Comparison of ENCODE assay signal across 10 mouse cellular contexts in genomic region chr3:122247768-122248100, GRCm38 (mm10). TPM values are rescaled to one million over a fixed set of nuclear protein-coding genes. Genes with fewer than 3 reads are reported as not detected.
DNase-seq lines count a peak whose midpoint lies in the region; ATAC-seq and TF ChIP-seq lines count a peak whose summit lies in the region.
"Had no signal": no experiment of that assay in that cellular context is flagged by ENCODE, and none has a peak within 500 bp of the region (broad histone marks: within the 10 kb centered on the region; RNA-seq: fewer than 3 reads in every experiment).

No protein-coding gene starts in this region.

- peaks cover 16% of the 10 kb centered on the region for H3K4me1 ChIP-seq in hindbrain, embryonic 14.5 days (replicated peaks; ENCODE audit: control insufficient read depth, insufficient read depth, low read length)
- peaks cover 2% of the 10 kb centered on the region; the same call in 1 of the 2 replicates for H3K4me1 ChIP-seq in hindbrain, embryonic 11.5 days (replicated peaks; ENCODE audit: control insufficient read depth, insufficient read depth, low read length)
- H3K4me1 ChIP-seq in MEL (ENCODE audit: control insufficient read depth in 1 of 2, insufficient read depth in 2 of 2, low read length in 2 of 2): peaks cover 13 to 30% of the 10 kb centered on the region in 2 experiments
- H3K4me1 ChIP-seq in midbrain, embryonic 15.5 days: peaks cover 23% of the 10 kb centered on the region

- no peak for TF ChIP-seq CTCF in MEL (IDR thresholded peaks at IDR 0.05 in 2 of 3, conservative IDR thresholded peaks at IDR 0.05 in 1 of 3; ENCODE audit: control insufficient read depth in 1 of 3, insufficient read depth in 1 of 3, low read depth in 2 of 3, low read length in 3 of 3, poor library complexity in 1 of 3, severe bottlenecking in 1 of 3)

- no peak for TF ChIP-seq EP300 in MEL (IDR thresholded peaks at IDR 0.05; ENCODE audit: low read depth in 1 of 2, low read length in 2 of 2)

- ATAC-seq in hindbrain, embryonic 14.5 days (ENCODE audit: low FRiP score): no peak
- ATAC-seq in hindbrain, embryonic 11.5 days (ENCODE audit: low FRiP score): no peak
- peak; percentile 57 for ATAC-seq in erythroblast, adult 5-6 weeks (replicated peaks; ENCODE audit: low FRiP score, poor library complexity, severe bottlenecking)
- ATAC-seq in midbrain, embryonic 15.5 days (replicated peaks): no peak
- no peak for ATAC-seq in CD4-positive, CD25-positive, alpha-beta regulatory T cell, adult 4 months

- peak overlapping the region; percentile 68 for H3K4me2 ChIP-seq in hindbrain, embryonic 14.5 days (replicated peaks)
- H3K4me2 ChIP-seq in hindbrain, embryonic 11.5 days (replicated peaks; ENCODE audit: low read depth, low read length): no peak overlapping the region
- H3K4me2 ChIP-seq in midbrain, embryonic 15.5 days: peak overlapping the region; percentile 69

- peak in 1 of 2 experiments; percentile 64; a peak in 2 of 4 replicates for TF ChIP-seq POLR2A in MEL (IDR thresholded peaks at IDR 0.05; ENCODE audit: control insufficient read depth in 1 of 2, insufficient read depth in 1 of 2, low read depth in 1 of 2, low read length in 2 of 2, poor library complexity in 1 of 2)

- H3K9me3 ChIP-seq in hindbrain, embryonic 14.5 days (ENCODE audit: control insufficient read depth, low read length): no peaks in the 10 kb centered on the region
- H3K9me3 ChIP-seq in hindbrain, embryonic 11.5 days (ENCODE audit: control insufficient read depth, low read length): no peaks in the 10 kb centered on the region
- H3K9me3 ChIP-seq in MEL (replicated peaks; ENCODE audit: insufficient read depth, low read length): no peaks in the 10 kb centered on the region
- H3K9me3 ChIP-seq in midbrain, embryonic 15.5 days: no peaks in the 10 kb centered on the region

- no peak overlapping the region for H3K9ac ChIP-seq in hindbrain, embryonic 14.5 days
- H3K9ac ChIP-seq in hindbrain, embryonic 11.5 days (ENCODE audit: low read depth, low read length): no peak overlapping the region
- H3K9ac ChIP-seq in MEL (ENCODE audit: control insufficient read depth, low read depth, low read length, poor library complexity, severe bottlenecking): peak overlapping the region; percentile 89
- H3K9ac ChIP-seq in midbrain, embryonic 15.5 days: no peak overlapping the region; the same call in 1 of the 2 replicates

- DNase-seq in hindbrain, embryonic 14.5 days (ENCODE audit: low spot score): no peak
- no peak for DNase-seq in hindbrain, embryonic 11.5 days (ENCODE audit: low spot score)
- peak; percentile 83 for DNase-seq in MEL (ENCODE audit: low read depth, low spot score)
- DNase-seq in thymus, postnatal 4 days: no peak
- DNase-seq: kidney, postnatal 4 days; lung, postnatal 14 days; thymus, postnatal 25 days had no signal

- no peaks in the 10 kb centered on the region for H3K36me3 ChIP-seq in hindbrain, embryonic 14.5 days (replicated peaks; ENCODE audit: control insufficient read depth, insufficient read depth)
- no peaks in the 10 kb centered on the region for H3K36me3 ChIP-seq in hindbrain, embryonic 11.5 days (ENCODE audit: control insufficient read depth, insufficient read depth, low read length)
- H3K36me3 ChIP-seq in MEL (ENCODE audit: control insufficient read depth in 1 of 2, insufficient read depth in 2 of 2, low read length in 2 of 2): peaks cover 8 to 48% of the 10 kb centered on the region in 2 experiments
- H3K36me3 ChIP-seq in midbrain, embryonic 15.5 days (replicated peaks): no peaks in the 10 kb centered on the region

- no peaks in the 10 kb centered on the region for H3K27me3 ChIP-seq in hindbrain, embryonic 14.5 days (ENCODE audit: control insufficient read depth, insufficient read depth, low read length)
- no peaks in the 10 kb centered on the region for H3K27me3 ChIP-seq in hindbrain, embryonic 11.5 days (ENCODE audit: control insufficient read depth, insufficient read depth, low read length)
- no peaks in the 10 kb centered on the region for H3K27me3 ChIP-seq in MEL (ENCODE audit: control insufficient read depth in 1 of 2, insufficient read depth in 2 of 2, low read length in 2 of 2)
- H3K27me3 ChIP-seq in midbrain, embryonic 15.5 days (replicated peaks): no peaks in the 10 kb centered on the region

- H3K79me2 ChIP-seq in MEL (ENCODE audit: control insufficient read depth, insufficient read depth, low read length, poor library complexity): peaks cover 62% of the 10 kb centered on the region

- WGBS in hindbrain, embryonic 14.5 days: 95% methylated on average over 2 of the region's 2 CpGs
- 96% methylated on average over 2 of the region's 2 CpGs for WGBS in hindbrain, embryonic 11.5 days
- WGBS in midbrain, embryonic 15.5 days: 90% methylated on average over 2 of the region's 2 CpGs

- H3K27ac ChIP-seq in hindbrain, embryonic 14.5 days: no peak overlapping the region
- H3K27ac ChIP-seq in hindbrain, embryonic 11.5 days (ENCODE audit: low read depth, low read length): no peak overlapping the region
- peak overlapping the region; percentile 70 for H3K27ac ChIP-seq in MEL (ENCODE audit: control insufficient read depth, low read depth, low read length)
- H3K27ac ChIP-seq in midbrain, embryonic 15.5 days: no peak overlapping the region

- peak overlapping the region; percentile 98; the same call in 1 of the 2 replicates for H3K4me3 ChIP-seq in hindbrain, embryonic 14.5 days (replicated peaks; ENCODE audit: low read length)
- H3K4me3 ChIP-seq in hindbrain, embryonic 11.5 days (ENCODE audit: low read depth, low read length): no peak overlapping the region
- H3K4me3 ChIP-seq in MEL (ENCODE audit: control insufficient read depth in 1 of 2, insufficient read depth in 1 of 2, low read depth in 2 of 2, low read length in 2 of 2): peak overlapping the region; percentile 79 to 99
- no peak overlapping the region for H3K4me3 ChIP-seq in midbrain, embryonic 15.5 days

- no peak for TF ChIP-seq RAD21 in MEL (IDR thresholded peaks at IDR 0.05; ENCODE audit: low read depth, low read length)

TF ChIP-seq in MEL, 35 proteins besides CTCF, POLR2A, EP300 and RAD21 (continues in another document):
- TF ChIP-seq TAL1 (IDR thresholded peaks at IDR 0.05; ENCODE audit: low read length) (no peak), NELFE (IDR thresholded peaks at IDR 0.05; ENCODE audit: low read depth, low read length) (peak; percentile 53), ZMIZ1 (IDR thresholded peaks at IDR 0.05; ENCODE audit: low read depth, low read length) (0 out of 2 replicates have a peak, but pooled peaks have one; percentile 42), GABPA (IDR thresholded peaks at IDR 0.05; ENCODE audit: low read depth, low read length) (no peak), TCF12 (IDR thresholded peaks at IDR 0.05; ENCODE audit: low read depth, low read length) (peak; percentile 29; the same call in 1 of the 2 replicates), UBTF (IDR thresholded peaks at IDR 0.05; ENCODE audit: borderline replicate concordance, insufficient read depth, low read depth, low read length) (no peak), MAFK (IDR thresholded peaks at IDR 0.05; ENCODE audit: borderline replicate concordance, low read depth, low read length) (no peak), POLR2AphosphoS2 (IDR thresholded peaks at IDR 0.05; ENCODE audit: low read length) (no peak; the same call in 1 of the 2 replicates), HCFC1 (IDR thresholded peaks at IDR 0.05; ENCODE audit: low read depth, low read length) (peak; percentile 36; the same call in 1 of the 2 replicates), CHD1 (IDR thresholded peaks at IDR 0.05; ENCODE audit: low read depth, low read length) (peak; percentile 77), POLR2AphosphoS5 (IDR thresholded peaks at IDR 0.05; ENCODE audit: borderline replicate concordance, low read depth, low read length) (no peak)

RNA-seq across cellular contexts. Expression of gene Gclm, which starts 2.4 kb away (rescaled TPM):
- 56.6 and 61.4 TPM in 2 replicates for polyA plus RNA-seq in hindbrain, embryonic 14.5 days (2014; fragmentation: Nextera tagmentation; extraction: Ambion mirVana)
- 52.3 and 53.6 TPM in 2 replicates for polyA plus RNA-seq in hindbrain, embryonic 11.5 days (2014; fragmentation: Nextera tagmentation; extraction: Ambion mirVana)
- total RNA-seq in MEL (2012; rRNA removed): 121 and 123 TPM in 2 replicates
- polyA plus RNA-seq in MEL (2012; ENCODE audit: insufficient read depth in 1 of 2, insufficient read length in 2 of 2, low read depth in 1 of 2, low replicate concordance in 2 of 2, missing spikeins in 1 of 2): 100 to 1,000 TPM; 174 to 334 TPM
- total RNA-seq in erythroblast, adult 5-6 weeks (2015; ENCODE audit: low replicate concordance): 276 and 381 TPM in 2 replicates
- total RNA-seq in erythroblast, adult 5-6 weeks (2017; ENCODE audit: low replicate concordance): 373 and 560 TPM in 2 replicates
- polyA plus RNA-seq in midbrain, embryonic 15.5 days (2015; fragmentation: Nextera tagmentation; extraction: Ambion mirVana): 40.3 and 45.8 TPM in 2 replicates
- 10 to 100 TPM in 1 of 2 experiments, 1 to 10 TPM in 1; 7.8 to 11.4 TPM for polyA plus RNA-seq in CD4-positive, CD25-positive, alpha-beta regulatory T cell, adult 4 months (2017; shearing (Covaris generic))

RNA-seq across cellular contexts. Expression of gene Dnttip2, which starts 26.5 kb away (rescaled TPM):
- 47.9 and 48.3 TPM in 2 replicates for polyA plus RNA-seq in hindbrain, embryonic 14.5 days (2014; fragmentation: Nextera tagmentation; extraction: Ambion mirVana)
- 85.0 and 92.5 TPM in 2 replicates for polyA plus RNA-seq in hindbrain, embryonic 11.5 days (2014; fragmentation: Nextera tagmentation; extraction: Ambion mirVana)
- 70.6 and 84.4 TPM in 2 replicates for total RNA-seq in MEL (2012; rRNA removed)
- 10 to 100 TPM in 1 of 2 experiments, not detected in 1; 90.5 TPM for polyA plus RNA-seq in MEL (2012; ENCODE audit: insufficient read depth in 1 of 2, insufficient read length in 2 of 2, low read depth in 1 of 2, low replicate concordance in 2 of 2, missing spikeins in 1 of 2)
- 32.8 and 70.5 TPM in 2 replicates for total RNA-seq in erythroblast, adult 5-6 weeks (2015; ENCODE audit: low replicate concordance)
- 19.3 and 34.0 TPM in 2 replicates for total RNA-seq in erythroblast, adult 5-6 weeks (2017; ENCODE audit: low replicate concordance)
- 43.9 and 45.2 TPM in 2 replicates for polyA plus RNA-seq in midbrain, embryonic 15.5 days (2015; fragmentation: Nextera tagmentation; extraction: Ambion mirVana)
- polyA plus RNA-seq in CD4-positive, CD25-positive, alpha-beta regulatory T cell, adult 4 months (2017; shearing (Covaris generic)): 100 to 1,000 TPM; 108 to 120 TPM

RNA-seq across cellular contexts. Expression of gene Bcar3, which starts 46.2 kb away (rescaled TPM):
- polyA plus RNA-seq in hindbrain, embryonic 14.5 days (2014; fragmentation: Nextera tagmentation; extraction: Ambion mirVana): 5.2 and 6.2 TPM in 2 replicates
- polyA plus RNA-seq in hindbrain, embryonic 11.5 days (2014; fragmentation: Nextera tagmentation; extraction: Ambion mirVana): 6.7 and 8.4 TPM in 2 replicates
- total RNA-seq in MEL (2012; rRNA removed): not detected in 2 replicates
- polyA plus RNA-seq in MEL (2012; ENCODE audit: insufficient read depth in 1 of 2, insufficient read length in 2 of 2, low read depth in 1 of 2, low replicate concordance in 2 of 2, missing spikeins in 1 of 2): not detected
- 1.3 TPM in 1 of 2 replicates, not detected in the other for total RNA-seq in erythroblast, adult 5-6 weeks (2015; ENCODE audit: low replicate concordance)
- total RNA-seq in erythroblast, adult 5-6 weeks (2017; ENCODE audit: low replicate concordance): 0.34 and 0.70 TPM in 2 replicates
- polyA plus RNA-seq in midbrain, embryonic 15.5 days (2015; fragmentation: Nextera tagmentation; extraction: Ambion mirVana): 7.2 and 7.5 TPM in 2 replicates
- 1 to 10 TPM in 1 of 2 experiments, not detected in 1; 1.4 TPM for polyA plus RNA-seq in CD4-positive, CD25-positive, alpha-beta regulatory T cell, adult 4 months (2017; shearing (Covaris generic))

Comparison
In these comparisons a context has a peak if more than half of its experiments do, and no peak if none do; other contexts are left out.
1. H3K4me3 ChIP-seq: peak in hindbrain, embryonic 14.5 days (single experiment) and MEL (2 of 2); none in hindbrain, embryonic 11.5 days (single experiment) and midbrain, embryonic 15.5 days (single experiment).